Mouse (Mus musculus) gastrocnemius, adult 8-10 months (tissue): ENCODE results near the gene Ythdf2. TPM values are rescaled to one million over a fixed set of nuclear protein-coding genes. Genes with fewer than 3 reads are reported as not detected.

Source experiments
- DNase-seq, 2 experiments: peaks; one replicate each; pipeline ENCODE4 v3.0.0; 2022; ENCODE audit warnings: low spot score in 2 of 2
- microRNA-seq: library from miRNA; unstranded; fragments of <30 nt; microRNA quantifications from one replicate; pipeline ENCODE4 v1.2.0, GENCODE M21; 2022
- total RNA-seq, 4 experiments: library from RNA; stranded (reverse); gene quantifications; 2 replicates each; pipeline ENCODE4 v1.2.4; 2022

The Ythdf2 gene
- total RNA-seq, 4 experiments from 2014 or later = 25.1 to 30.9 (median 28.0) TPM

GRCm38 (mm10) chr4:132154877-132155670, 57.0 kb downstream of the Ythdf2 start:
- DNase-seq = no peak

- no peak for DNase-seq
Observed at GRCm38 (mm10) chr4:132151673-132152072, 60.4 kb downstream of the Ythdf2 start.

GRCm38 (mm10) chr4:132146201-132146600, 65.9 kb downstream of the Ythdf2 start:
- DNase-seq = no peak

- no peak for DNase-seq
Observed at GRCm38 (mm10) chr4:132145092-132145491, 67.0 kb downstream of the Ythdf2 start.

- DNase-seq = no peak
Observed at GRCm38 (mm10) chr4:132144080-132144841, 67.8 kb downstream of the Ythdf2 start, which contains the start of gene Oprd1. Gene Oprd1, minus strand, starts transcription at chr4:132144486.

- no peak for DNase-seq
Observed at GRCm38 (mm10) chr4:132138640-132139039, 73.5 kb downstream of the Ythdf2 start.

- no peak for DNase-seq
Observed at GRCm38 (mm10) chr4:132137013-132137412, 75.1 kb downstream of the Ythdf2 start.

Small RNA genes within 50 kb of the gene (microRNA-seq; reads per million reads assigned to microRNA genes)
- not detected for gene Gm22033

Other genes with a start within 250 kb of the Ythdf2 start
- gene Gm10300, start 137.6 kb downstream of the Ythdf2 start, total RNA-seq = under 1 TPM in 3 of 4 experiments, not detected in 1; 0.10 to 0.22 (median 0.11) TPM
- 100 to 1,000 TPM; 114 to 129 (median 121) TPM for gene Epb41, start 137.0 kb downstream of the Ythdf2 start, total RNA-seq
- gene Oprd1, start 67.8 kb downstream of the Ythdf2 start, total RNA-seq = under 1 TPM in 1 of 4 experiments, not detected in 3; 0.07 TPM
- 10 to 100 TPM in 1 of 4 experiments, 1 to 10 TPM in 3; 7.4 to 11.0 (median 7.9) TPM for gene Gmeb1, start 49.3 kb upstream of the Ythdf2 start, total RNA-seq
- gene Taf12, start 62.1 kb upstream of the Ythdf2 start, total RNA-seq = 10 to 100 TPM; 35.4 to 47.2 (median 38.4) TPM
- 1 to 10 TPM in 1 of 4 experiments, under 1 TPM in 1, not detected in 2; 0.58 to 1.5 TPM for gene Rab42, start 91.1 kb upstream of the Ythdf2 start, total RNA-seq
- gene Trnau1ap, start 117.2 kb upstream of the Ythdf2 start, total RNA-seq = 10 to 100 TPM in 3 of 4 experiments, 1 to 10 TPM in 1; 9.4 to 13.4 (median 11.1) TPM
- 1 to 10 TPM; 4.8 to 8.4 (median 8.1) TPM for gene Rcc1, start 141.3 kb upstream of the Ythdf2 start, total RNA-seq
- 10 to 100 TPM; 10.2 to 13.1 (median 10.9) TPM for gene Phactr4, start 210.2 kb upstream of the Ythdf2 start, total RNA-seq